Mouse (Mus musculus): ENCODE results near the gene Brix1.

The Brix1 gene

DNA sequence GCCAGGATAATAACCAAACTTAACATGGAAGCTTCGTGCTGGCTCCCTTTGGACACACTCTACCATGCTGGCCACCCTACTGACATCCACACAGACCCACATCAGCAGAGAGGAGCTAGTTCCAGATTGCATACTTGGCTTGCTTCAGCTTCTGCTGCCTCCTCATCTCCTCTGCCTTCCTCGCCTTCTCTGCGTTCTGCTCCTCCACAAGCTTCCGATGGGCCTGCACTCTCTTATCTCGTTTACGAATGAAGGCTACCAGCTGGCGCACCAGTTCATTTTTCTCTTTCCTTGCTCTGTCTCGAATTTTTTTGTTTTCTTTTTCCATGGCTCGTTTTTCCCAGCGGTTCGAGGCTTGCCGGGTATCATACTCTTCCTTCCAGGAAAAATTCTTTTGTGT is 24.8 kb downstream of the Brix1 start:
- peak; percentile 60 for DNase-seq (ENCODE audit: low read depth, low spot score)

DNA sequence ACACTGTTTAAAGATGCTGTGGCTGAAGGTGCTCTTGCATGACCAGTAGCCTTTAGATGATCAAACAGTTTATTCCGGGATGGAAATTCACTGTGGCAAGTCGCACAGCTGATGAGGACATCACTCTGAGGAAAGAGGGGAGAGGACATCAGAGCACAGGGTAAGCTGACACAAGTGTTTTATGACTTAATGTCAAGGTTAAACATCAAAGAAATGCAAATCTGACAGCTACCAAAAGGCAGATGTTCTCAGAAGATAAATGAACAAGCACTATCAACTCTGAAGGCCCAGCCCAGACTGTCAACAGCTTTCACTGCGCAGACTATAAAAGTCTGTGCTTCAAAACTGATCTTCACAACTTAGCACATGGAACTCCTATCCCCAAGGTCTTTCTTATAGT is 38.6 kb downstream of the Brix1 start:
- DNase-seq (ENCODE audit: low read depth, low spot score): no peak

DNA sequence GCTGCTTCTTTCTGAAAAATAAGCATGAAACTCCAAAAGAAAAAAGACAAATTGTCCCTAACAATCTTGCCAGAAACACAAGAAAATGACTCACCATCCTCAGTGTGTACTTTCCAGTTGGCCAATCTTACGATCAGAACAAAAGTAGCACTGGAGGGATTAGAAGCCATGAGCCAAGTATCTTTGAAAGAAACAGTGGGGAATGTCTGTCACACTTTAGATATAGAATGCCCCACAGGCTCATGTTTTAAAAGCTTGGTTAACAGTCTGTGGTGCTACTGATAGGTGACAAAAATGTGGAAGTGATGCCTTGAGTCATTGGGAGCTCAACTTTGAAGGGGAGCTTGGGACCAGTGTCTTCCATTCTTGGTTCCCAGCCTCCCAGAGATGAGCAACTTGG is 43.5 kb downstream of the Brix1 start:
- peak; percentile 53 for DNase-seq (ENCODE audit: low read depth, low spot score)

DNA sequence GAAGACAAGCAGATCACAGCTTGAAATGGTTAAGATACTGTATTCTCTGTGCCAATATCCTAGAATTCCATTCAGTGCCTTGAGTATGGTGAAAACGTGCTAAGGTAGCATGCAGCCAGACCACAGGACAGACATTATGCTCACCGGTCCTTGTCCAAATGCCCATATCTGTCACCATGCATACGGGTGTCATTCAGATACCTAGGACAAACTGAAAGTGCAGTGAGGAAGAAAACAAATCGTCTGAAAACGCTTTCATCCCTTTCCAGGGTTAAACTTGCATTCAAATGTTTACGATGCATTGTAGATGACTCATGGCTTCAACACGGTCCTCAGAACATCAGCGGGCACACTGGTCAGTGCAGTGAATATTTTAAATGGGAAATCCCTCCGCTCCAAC is 44.3 kb downstream of the Brix1 start:
- no peak for DNase-seq (ENCODE audit: low read depth, low spot score)

DNA sequence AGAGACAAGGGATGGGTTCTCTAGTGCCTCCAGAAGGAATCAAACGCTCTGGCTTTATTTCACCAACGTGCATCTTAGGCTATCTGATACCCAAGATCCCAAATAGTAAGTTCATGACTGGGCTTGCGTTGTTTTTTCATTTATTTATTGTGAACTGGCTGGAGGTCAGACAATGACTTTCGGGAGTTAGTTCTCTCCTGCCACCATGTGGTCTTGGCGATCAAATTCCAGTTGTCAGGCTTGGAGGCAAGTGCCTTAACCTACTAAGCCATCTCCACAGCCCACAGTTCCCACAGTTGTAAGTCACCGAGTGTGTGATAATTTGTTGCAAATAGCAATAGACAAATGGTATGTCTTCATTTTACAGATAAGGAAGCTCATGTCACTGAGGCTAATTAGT is 45.8 kb downstream of the Brix1 start:
- peak; percentile 42 for DNase-seq (ENCODE audit: low read depth, low spot score)

- DNase-seq (ENCODE audit: low read depth, low spot score): peak; percentile 46
Observed at GRCm38 (mm10) chr15:10436893-10437292, 48.9 kb downstream of the Brix1 start.

DNA sequence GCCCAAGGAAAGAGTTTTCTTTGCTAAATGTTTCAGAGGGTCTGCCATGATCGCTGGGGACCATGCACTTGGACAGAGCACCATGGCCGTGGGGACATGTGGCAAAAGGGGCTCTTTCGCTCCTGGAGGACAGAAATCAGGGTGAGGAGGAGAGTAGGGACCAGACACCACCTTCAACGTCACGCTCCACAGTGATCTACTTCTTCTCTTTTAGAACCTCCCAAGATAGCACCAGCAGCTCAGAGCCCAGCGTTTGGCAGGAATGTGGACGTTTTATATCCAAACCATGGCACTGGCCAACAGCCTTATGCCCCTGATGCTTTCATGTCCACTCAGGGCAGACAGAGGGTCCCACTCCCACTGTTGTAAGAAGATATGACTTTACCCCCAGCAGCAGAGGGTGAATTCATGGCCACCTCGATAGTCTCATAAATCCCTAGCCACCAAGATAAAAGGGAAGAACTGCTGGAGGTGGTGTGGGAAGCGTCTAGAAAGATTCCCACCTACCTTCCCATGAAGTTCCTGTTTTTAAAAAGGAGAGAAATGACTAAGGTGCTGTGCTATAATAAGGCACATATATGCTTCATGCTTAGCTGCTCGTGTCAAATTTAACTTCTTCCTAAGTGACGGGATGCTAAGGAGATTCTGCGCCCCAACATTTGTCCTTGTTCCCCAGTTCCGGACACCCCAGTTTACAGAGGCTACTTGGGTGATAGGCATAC is 59.0 kb downstream of the Brix1 start:
- DNase-seq (ENCODE audit: low read depth, low spot score): peak; percentile 61

- no peak for DNase-seq (ENCODE audit: low read depth, low spot score)
Observed at GRCm38 (mm10) chr15:10426124-10426523, 59.6 kb downstream of the Brix1 start.
